Mouse (Mus musculus) spleen, adult 2 months (tissue): Measurements from ENCODE around the gene Mthfsd.

Experiments
- CTCF ChIP-seq: fragments of 200-500 bp; IDR thresholded peaks from 2 replicates; pipeline ENCODE4 v1.5.1; 2011; ENCODE audit warnings: mild to moderate bottlenecking, inconsistent platforms; ENCODE audit not compliant: insufficient read depth, insufficient read length, insufficient replicate concordance; ENCODE audit errors: extremely low read depth
- POLR2A ChIP-seq: fragments of 200-500 bp; IDR thresholded peaks from 2 replicates; pipeline ENCODE4 v1.6.1; 2011; ENCODE audit warnings: low read depth, low read length, inconsistent platforms

DNA sequence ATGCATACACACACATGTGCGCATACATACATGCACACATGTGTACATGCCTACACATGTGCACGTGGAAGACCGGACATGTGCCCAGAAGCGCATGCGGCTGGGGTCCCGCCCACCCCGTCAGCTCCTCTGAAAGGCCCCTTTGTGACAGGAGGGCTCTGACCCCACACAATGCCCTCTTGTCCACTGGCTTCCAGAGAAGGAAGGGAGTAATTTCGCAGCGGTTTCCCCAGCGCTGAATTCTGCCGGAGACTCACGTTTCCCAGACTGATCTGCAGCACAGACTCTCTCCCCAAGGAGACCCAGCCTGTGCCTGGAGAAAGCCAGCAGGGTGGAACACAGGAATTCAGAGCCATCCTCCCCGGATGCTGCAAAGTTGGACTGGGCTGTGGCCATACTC, 44.5 kb downstream of the Mthfsd start:
- TF ChIP-seq CTCF (no peak), POLR2A (no peak)
